Mouse (Mus musculus): ENCODE data around the gene Ifitm6.
"Not testable (repeated sequence)": the region's sequence is repeated elsewhere in the genome, so short reads cannot be mapped to it uniquely, and the experiment has no call there.

The Ifitm6 gene

DNA sequence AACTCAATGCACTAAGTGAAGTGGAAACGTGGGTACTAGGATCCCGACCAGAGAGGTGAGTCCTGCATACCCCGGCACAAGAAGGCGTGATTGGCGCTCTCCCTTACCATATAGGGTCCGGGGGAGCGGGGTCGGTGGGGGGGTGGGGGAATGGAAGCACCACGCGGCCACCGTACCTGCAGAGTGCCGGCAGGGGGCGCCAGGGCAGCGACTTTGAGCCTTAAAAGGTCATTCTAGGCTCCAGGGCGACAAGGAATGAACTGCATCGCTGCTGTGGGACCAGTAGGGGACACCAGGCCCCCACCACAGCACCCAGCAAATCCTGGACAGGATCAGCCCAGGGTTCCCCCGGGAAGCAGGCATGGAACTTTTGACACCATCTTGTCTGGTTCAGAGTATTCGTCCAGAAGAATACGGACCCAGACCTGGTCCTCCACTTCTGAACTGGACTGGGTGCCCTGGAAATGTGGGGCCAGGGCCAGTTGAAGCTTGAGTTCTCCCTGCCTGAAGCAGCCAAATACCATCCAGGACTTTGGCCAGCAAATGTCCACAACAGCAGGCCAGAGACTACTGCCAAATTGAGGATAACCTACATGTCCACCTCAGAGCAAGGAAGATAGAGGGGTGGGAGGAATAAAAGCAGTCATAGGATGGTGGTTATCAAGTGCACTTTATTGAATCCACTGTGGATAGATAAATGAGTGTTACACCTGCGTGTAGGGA lies 8.6 kb downstream of the Ifitm6 start:
- peak; percentile 80 for DNase-seq (ENCODE audit: low spot score)

DNA sequence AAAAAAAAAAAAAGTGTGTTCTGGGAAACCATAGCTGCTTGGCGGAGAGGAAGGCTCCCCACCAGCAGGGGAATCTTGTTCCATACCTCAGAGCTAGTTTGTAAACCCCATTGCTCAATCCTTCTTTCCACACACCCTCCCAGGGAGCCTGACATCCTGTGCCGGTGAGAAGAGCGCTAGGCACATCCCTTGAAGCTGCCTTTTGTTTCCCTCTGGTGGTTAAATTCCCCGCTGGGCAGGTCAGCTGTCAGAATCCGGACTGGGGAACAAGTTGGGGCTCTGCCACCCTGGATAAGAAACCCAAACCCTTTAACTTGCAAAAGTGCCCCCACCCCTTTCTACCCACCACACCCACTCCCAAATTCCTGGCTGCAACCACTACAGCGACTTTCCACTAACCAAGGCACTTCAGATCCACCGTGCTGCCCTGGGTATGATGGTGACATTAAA lies 9.4 kb downstream of the Ifitm6 start:
- peak; percentile 34 for DNase-seq (ENCODE audit: low spot score)

DNA sequence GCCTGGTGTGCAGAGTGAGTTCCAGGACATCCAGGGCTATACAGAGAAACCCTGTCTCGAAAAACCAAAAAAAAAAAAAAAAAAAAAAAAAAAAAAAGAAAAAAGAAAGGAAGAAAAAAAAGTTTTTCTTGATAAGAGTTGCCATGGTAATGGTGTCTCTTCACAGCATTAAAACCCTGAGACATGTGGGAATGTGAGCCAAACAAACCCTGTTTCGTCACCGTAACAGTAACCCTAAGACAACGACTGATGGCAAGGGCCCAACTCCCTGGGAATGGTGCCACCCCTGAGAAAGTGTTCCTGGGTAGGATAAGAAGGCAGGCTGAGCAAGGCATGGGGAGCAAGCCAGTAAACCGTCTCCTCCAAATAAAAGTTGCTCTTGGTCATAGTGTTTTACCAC lies 10.8 kb downstream of the Ifitm6 start:
- DNase-seq (ENCODE audit: low spot score): no peak

DNA sequence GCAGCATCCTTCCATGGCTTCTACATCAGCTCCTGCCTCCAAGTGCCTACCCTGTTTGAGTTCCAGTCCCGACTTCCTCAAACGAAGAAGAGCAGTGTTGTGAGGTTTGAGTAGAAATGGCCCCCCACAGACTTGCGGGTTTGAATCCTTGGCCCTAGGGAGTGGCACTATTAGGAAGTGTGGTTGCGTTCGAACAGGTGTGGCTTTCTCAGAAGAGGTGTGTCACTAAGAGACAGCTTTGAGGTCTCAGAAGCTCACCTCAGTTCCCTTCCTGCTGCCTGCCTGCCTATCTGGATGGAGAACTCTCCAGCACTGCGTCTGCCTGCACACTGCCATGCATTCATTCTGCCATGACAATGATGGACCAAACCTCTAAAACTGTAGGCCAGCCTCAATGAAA lies 11.3 kb downstream of the Ifitm6 start:
- DNase-seq (ENCODE audit: low spot score): no peak

DNA sequence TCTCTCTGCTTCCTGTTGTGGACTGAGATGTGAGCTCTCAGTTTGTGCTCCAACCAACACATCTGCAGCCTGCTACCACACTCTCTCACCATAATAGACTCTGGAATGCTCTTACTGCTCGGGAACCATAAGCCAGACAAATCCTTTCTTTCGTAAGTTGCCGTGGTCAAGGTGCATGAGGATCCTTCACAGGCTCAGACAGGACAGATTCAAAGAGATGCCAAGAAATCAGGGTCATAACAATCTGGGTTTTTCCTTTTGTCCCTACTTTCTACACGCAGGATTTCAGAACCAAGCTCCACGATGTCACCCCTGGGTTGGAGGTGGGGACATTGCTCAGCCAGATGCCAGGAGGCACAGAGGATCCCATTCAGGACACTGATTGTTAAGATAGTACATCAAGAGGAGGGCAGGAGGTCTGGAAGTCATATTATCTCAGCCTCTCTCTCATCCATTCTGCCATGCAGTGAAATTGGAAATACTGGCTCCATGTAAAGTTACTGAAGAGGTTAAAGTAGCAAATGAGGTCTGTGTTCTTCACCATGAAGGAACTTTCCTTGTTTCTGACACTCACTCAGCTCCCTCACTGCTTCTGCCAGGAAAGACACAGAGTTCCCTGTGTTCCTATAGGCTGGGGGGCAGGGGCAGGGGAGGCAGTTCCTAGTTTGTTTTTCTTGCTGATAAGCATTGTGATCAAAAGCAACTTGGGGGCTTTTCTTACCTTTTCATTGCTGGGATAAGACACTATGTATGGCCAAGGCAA lies 14.3 kb downstream of the Ifitm6 start:
- no peak for DNase-seq (ENCODE audit: low spot score)

DNA sequence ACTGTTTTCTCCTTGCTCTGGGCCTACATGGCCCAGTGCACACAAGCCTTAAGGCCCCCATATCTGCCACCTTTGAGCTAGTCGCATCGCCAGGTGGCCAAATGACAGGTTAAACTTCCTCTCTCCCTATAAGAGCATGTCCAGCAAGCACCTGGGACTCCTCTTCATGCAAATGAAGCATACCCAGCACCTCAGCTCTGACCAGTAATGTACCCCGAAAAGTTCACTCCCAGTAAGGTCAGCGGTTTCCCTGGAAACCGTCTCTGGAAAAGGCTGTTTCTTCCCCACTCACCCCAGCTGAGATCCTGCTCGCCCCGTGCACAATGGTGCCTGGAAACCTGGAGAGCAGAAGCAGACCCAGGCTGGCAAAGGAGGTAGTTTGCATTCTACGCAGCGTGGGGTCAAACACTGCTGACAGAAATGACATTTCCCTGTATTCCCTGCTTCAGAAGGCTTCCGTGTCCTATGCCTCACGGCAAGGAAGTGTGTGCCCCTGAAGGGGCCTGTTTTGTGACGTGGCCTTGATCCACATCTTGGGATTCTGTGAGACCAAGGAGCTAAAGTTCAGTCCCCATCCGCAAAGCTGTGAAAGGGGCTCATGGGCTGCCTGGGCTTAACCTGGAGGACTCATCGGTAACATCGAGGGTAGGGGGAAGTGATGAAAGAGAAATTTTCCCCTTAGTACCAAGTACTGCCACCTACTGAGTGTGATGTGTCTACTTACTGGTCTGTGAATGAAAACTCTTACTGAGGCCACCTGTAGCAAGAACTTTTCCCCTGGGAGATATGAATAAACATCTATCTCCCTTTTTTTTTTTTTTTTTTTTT lies 16.6 kb downstream of the Ifitm6 start:
- DNase-seq (ENCODE audit: low spot score): no peak

DNA sequence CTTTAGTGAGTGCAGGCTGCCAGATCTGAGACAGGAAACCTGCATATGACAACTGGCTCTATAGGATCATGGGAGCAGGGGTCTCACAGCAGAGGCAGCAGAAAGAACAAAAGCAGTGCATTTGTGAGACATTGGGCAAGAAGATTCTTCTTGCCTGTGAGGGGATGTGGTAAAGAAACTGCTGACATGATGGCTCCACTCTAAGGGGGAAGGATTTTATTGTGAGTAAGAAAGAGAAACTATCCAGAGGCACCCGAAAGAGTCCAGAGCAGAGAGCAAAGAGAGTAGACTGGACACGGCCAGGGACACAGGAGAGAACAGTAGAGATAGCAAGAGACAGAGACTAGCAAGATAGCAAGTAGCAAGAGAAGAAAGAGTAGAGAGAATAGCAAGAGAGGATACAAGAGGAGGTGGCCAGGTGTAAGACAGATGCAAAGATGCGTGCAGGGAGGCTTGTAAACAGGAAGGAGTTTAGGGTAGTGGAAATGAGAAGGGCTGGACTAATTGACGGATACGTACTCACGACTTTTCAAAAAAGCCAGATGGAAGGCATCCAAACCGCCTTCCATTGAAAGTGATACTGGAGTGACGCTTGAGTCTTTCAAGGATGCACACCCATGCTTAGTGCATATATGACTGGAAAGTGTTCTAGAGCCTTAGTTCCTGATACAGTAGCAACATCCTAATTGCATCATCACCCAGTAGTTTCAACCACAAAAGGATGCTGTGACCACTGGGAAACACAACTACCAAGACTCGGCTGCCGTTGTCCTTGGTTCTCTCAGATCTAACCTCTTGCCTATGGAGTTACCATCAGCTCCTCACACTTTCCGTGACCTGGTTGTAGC lies 18.6 kb downstream of the Ifitm6 start:
- DNase-seq (ENCODE audit: low spot score): no peak

DNA sequence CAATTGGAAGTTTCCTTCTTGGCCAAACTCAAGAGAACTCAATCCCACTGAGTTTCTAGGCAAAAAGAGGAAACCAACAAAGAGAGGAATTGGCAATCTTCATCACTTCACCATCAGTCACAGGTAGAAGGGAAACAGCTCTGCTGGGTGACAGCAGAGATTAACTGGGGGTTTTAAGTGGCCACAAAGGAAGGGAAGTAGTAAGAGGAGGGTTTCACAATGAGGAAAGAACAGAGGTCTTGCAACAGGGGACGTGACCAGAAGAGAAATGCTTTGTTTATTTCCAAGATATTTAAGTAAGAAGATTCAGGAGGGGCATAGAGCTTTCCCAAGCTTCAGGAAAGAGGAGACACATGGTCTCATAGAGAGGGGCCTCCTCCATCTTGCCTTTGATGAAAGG lies 19.9 kb downstream of the Ifitm6 start:
- DNase-seq (ENCODE audit: low spot score): no peak

DNA sequence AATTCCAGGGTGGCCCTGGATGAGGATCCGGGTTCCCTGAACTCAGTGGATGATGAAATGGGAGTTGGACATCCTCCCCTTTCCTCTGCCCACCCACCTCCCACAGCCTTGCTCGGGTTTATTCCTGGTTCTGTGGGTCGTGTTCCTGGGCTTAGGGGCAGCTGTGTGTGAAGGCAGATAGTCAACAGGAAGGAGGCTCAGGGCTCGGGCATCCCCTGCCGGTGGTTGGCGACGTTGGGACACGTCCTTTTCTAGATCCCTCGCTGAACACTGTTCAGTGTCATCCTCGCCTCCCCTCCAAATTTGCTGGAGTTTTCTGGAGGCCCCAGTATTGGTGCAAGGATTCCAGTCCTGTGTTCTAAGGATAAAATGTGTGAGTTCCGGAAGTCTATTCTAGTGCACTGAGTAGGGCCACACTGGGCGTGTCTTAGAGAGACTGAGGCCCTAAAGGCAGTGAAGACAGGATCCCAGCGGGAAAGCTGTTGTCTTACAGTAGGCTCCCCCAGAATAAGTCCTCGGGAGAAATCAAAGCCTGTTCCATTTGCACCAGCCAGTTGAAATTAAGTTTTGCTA lies 26.5 kb downstream of the Ifitm6 start:
- DNase-seq (ENCODE audit: low spot score): no peak

DNA sequence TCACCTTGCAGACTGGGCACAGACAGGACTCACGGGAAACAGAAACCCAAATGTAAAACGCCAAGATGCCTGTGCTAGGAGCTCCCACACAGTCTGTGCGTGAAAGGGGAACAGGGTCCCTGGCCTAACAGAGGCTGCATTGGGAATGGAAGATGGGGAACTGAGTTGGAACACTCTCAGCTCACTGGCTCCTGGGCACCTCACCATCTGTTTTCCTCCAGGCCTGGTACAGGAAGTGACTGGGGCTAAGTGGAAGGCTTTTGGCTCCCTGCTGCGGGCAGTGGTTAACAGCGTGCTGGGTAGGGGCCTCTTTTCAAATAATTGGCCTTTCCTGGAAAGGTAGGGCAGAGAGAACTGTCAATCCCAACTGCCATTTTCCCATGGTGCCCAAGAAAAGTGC lies 27.1 kb downstream of the Ifitm6 start:
- DNase-seq (ENCODE audit: low spot score): no peak

DNA sequence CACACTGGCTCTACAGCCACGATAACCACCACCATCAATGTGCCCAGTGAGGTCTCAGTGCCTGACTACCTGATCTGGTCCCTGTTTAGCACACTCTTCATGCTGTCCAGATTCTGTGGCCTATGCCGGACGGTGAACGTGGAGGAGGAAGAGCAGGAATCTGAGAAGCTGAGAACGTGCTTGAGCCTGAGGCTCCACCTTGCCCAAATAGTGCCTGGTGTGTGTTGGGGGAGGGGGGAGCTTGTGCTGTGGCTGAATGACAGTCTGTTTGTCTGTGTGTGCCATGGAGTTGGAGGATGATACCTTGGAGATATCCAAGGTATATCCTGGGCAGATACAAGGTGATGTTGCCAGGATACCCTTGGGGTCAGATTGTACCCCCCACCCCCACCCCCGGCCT lies 27.5 kb downstream of the Ifitm6 start:
- DNase-seq (ENCODE audit: low spot score): no peak

DNA sequence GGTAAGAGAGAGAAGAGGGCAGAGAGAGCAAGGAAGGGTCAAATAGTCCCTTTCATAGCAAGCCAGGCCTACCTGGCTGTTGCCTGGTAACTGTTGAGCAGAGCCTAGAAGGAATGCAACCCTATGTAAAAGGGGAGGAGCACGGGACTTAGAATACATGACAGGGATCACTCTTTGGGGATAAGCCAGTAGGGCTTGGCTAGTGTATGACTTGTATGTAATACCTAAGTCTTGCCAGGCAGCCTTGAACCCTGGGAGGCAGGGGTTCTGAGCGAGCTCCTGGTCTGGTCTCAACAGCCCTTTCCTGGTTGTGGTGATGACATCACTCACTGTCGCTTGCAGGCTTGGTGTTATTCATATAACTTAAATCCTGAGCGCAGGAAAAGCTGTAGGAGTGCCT lies 28.7 kb downstream of the Ifitm6 start:
- no peak for DNase-seq (ENCODE audit: low spot score)

DNA sequence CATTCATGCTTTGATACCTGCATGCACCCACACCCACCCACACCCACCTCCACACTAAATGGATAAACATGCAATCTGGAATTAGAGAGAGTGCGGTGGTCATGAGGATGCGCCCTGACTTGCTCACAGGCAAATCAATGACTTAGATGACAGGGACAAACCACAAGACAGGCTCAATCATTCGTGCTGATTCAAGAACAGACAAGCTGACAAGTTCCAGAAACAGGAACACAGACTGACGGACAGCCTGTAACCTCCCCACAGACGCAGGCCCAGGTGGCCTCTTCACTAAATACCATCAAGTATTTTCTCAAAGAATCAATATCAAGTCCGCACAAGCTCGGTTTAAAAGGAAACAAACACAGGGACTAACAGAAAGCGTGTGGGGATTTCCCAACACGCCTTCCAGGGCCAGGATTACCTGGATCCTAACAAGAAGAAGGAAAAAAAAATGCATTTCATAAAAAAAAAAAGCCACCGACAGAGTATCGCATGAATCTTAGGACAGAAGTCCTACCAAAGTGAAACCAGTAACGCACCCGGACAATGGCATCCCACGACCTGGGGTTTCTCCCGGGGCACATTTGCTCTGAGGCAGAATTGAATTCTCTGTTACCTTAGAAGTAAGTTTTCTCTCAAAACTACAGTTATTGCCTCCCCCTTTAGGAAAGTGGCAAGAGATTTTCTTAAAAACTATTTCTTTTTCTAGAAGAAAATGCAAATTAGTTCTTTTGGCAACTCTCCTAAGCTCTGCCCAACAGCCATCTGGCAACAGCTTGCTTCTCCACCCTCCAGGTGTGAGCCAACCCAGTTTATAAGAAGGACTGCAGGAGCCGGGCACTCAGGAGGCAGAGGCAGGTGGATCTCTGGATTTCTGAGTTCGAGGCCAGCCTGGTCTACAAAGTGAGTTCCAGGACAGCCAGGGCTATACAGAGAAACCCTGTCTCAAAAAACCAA lies 30.3 kb downstream of the Ifitm6 start:
- no peak for DNase-seq (ENCODE audit: low spot score)

DNA sequence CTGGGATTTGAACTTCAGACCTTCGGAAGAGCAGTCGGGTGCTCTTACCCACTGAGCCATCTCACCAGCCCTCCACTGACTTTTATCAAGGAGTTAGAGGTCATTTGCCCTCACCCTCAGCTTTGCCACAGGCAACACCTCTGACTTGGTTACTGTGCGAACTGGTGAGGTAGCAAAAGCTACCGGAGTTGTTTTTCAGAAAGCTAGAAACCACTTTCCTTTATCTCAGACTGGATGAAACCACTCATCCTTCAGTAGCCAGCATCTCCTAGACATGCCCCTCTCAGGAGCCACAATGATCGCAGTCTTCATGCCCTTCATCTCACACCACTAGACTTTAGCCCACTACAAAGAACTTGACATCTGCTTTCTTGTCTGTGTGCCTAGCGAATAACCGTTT lies 34.8 kb downstream of the Ifitm6 start:
- DNase-seq (ENCODE audit: low spot score): no peak

DNA sequence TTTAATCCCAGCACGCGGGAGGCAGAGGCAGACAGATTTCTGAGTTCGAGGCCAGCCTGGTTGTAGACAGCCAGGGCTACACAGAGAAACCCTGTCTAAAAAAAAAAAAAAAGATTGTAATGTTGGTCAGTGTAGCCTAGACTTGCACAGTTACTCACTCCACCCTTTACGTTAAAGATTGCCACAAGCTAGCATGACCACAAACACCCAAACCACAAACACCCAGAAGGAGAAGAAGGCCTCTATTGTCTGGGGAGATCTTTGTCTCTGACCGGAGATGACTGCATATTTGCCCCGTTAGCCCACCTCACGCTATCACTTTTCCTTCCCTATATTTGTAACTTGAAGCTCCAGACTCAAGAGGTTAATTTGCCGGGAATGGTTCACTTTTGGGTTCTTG lies 36.0 kb downstream of the Ifitm6 start:
- no peak for DNase-seq (ENCODE audit: low spot score)

DNA sequence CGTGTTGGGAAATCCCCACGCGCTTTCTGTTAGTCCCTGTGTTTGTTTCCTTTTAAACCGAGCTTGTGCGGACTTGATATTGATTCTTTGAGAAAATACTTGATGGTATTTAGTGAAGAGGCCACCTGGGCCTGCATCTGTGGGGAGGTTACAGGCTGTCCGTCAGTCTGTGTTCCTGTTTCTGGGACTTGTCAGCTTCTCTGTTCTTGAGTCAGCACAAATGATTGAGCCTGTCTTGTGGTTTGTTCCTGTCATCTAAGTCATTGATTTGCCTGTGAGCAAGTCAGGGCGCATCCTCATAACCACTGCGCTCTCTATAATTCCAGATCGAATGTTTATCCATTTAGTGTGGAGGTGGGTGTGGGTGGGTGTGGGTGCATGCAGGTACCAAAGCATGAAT lies 41.0 kb downstream of the Ifitm6 start:
- not testable (repeated sequence) for DNase-seq (ENCODE audit: low spot score)

DNA sequence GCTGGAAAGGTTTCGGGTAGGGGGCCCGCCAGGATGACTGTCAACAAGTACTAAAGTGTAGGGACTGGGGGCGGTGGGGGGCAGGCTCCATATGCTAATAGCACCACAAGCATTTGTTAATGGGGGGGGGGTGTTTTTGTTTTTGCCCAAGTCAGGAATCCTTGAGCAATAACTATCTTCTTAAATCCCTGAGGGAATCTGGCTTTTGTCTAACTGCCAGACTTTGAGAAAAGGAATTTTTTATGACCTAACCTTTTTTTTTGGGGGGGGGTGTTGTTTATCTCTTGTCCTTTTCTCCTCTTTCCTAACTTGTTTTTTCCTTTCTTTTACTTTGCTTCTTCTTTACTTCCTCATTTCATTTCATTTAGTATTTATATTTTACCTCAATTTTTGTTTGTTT lies 42.3 kb downstream of the Ifitm6 start:
- DNase-seq (ENCODE audit: low spot score): no peak

DNA sequence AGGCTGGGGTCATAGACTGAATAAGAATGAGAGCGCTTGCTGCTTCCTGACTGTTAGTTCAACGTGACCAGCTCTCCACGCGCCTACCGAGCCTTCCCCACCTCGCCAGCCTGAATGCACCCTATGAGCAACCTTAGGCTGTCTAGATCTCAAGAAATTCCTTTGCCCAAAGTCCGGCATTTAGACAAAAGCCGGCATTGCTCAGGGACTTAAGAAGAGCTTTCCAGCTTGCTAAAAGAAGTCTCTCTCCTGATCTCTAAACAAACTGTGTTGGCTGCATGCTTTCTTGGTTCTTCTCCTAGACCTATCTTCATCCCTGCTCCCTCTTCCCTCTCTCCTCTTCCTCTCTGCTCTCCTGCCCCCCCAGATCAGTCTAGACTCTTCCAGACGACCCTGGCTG lies 42.8 kb downstream of the Ifitm6 start:
- DNase-seq (ENCODE audit: low spot score): no peak

DNA sequence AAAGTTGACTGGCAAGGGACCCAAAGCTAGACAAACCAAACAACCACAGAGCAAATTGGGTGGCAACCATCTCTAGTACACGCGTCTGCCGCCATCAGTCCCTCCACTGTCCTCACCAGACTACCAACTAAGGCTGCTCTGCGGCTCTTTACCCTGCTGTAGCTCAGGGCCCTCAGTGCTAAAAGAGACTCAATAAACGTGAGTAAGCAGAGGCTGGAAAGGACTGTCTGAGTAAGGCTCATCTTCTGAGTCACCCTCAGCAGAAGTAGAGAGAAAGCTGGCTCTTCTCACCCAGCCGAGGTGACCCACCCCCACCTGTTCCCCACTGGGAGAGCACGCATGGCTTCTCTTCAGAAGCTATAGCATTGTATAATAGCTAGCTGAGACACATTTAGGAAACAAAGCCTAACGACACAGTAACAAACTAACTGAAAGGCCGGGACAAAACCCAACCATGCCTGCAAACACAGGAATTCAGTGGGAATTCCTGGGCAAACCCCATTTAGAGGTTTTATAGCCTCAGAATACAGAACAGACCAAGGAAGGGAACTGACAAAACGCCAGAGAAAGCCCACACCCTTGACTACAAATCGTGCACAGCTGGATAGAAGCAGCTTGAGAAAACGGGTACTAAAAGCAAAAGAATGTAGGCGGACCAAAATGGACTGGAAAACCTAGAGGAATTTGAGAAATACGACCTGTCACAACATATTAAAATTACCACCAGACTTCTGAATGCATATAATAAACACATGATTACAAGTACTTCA lies 44.1 kb downstream of the Ifitm6 start:
- DNase-seq (ENCODE audit: low spot score): no peak

Measured in urinary bladder, postnatal 25 days (tissue).